Mouse (Mus musculus) mouse embryonic stem cell (cell line): ENCODE measurements around the gene Hipk1.

Experiments
- in situ Hi-C, 2 experiments: fragments of 300-500 bp; cut with MboI; formaldehyde crosslinking; loops; 1 replicate in 1 of 2; 3 replicates in 1 of 2; pipeline ENCODE4 v1.14.3; 2019 to 2020; ENCODE audit warnings: low sequenced_read_pairs in 2 of 2, low pct_unique_long_range_greater_than_20kb in 1 of 2, mixed read lengths in 1 of 2; ENCODE audit not compliant: unreplicated experiment in 1 of 2

The Hipk1 gene

DNA sequence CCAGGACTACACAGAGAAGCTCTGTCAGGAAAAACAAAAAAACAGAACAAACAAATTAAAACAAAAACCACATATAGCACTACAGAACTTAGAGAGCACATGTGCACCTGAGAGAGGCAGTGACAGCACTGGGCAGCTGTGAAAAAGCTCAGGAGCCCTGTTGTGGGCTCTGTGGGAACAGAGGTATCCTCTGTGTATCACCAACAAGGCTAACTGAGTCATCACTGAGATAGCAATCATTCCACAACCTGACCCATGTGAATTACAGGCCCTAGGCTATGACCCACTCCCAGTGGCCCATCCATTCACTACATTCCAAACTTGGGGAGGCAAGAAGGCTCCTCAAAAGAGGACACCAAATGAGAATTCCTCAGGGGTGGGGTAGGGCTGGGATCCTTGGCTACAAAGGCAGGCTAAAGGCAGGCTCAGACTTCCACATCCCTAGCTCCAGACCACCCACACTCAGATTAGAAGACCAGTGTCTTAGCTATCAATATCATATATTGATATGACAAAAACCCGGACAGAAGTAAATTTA, 94.9 kb downstream of the Hipk1 start:
- in situ Hi-C loops, result no loop called here

- in situ Hi-C loops, result no loop called here
These were observed 95.8 kb downstream of the Hipk1 start for GRCm38 (mm10) chr3:103695556-103695955.

DNA sequence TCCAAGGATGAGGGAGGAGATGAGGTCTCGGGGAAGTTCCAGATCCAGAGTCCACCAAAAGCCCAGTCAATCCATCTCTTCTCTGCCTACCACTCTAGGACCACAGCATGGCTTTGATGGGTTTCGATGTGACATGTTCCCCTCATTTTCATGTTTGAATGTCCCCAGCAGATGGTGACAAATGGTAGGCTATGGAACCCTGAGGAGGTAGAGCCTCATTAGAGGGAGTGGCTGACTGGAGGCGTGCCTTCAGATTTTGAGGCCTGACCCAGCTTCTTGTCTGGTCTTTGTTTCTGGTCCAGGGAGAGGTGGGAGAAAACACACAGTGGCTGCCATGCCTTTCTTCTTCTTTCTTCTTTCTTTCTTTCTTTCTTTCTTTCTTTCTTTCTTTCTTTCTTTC, 100.9 kb downstream of the Hipk1 start:
- in situ Hi-C loops, result no loop called here
